Comparison of ENCODE assay signal across 19 mouse cellular contexts in genomic region chr9:101994086-101994485, GRCm38 (mm10).
"Had no signal": no experiment of that assay in that cellular context is flagged by ENCODE, and none has a peak within 500 bp of the region (broad histone marks: within the 10 kb centered on the region; RNA-seq: fewer than 3 reads in every experiment).

No protein-coding gene starts in this region.

- H3K27ac ChIP-seq: kidney, postnatal 0 days; left cerebral cortex, adult 2 months; limb, embryonic 12.5 days; limb, embryonic 15.5 days; midbrain, embryonic 12.5 days; neural tube, embryonic 13.5 days; stomach, embryonic 15.5 days had no signal

- H3K9me3 ChIP-seq: limb, embryonic 12.5 days; limb, embryonic 15.5 days; midbrain, embryonic 12.5 days; neural tube, embryonic 13.5 days; stomach, embryonic 15.5 days had no signal

- H3K27me3 ChIP-seq: limb, embryonic 12.5 days; limb, embryonic 15.5 days; midbrain, embryonic 12.5 days; neural tube, embryonic 13.5 days; stomach, embryonic 15.5 days had no signal

- H3K4me3 ChIP-seq: left cerebral cortex, adult 2 months; limb, embryonic 12.5 days; limb, embryonic 15.5 days; midbrain, embryonic 12.5 days; myocyte; neural tube, embryonic 13.5 days; stomach, embryonic 15.5 days had no signal

- H3K36me3 ChIP-seq: limb, embryonic 12.5 days; limb, embryonic 15.5 days; midbrain, embryonic 12.5 days; stomach, embryonic 15.5 days had no signal

- H3K9ac ChIP-seq: limb, embryonic 12.5 days; limb, embryonic 15.5 days; midbrain, embryonic 12.5 days; neural tube, embryonic 13.5 days; stomach, embryonic 15.5 days had no signal

- DNase-seq: kidney, adult 2 months; kidney, postnatal 25 days; layer of hippocampus, postnatal 36 days; lung, adult 2 months; lung, postnatal 14 days; lung, postnatal 4 days; right cerebral cortex, postnatal 4 days; spleen, adult 18-20 months; thymus, postnatal 25 days had no signal

- H3K4me2 ChIP-seq: limb, embryonic 12.5 days; limb, embryonic 15.5 days; midbrain, embryonic 12.5 days; neural tube, embryonic 13.5 days; stomach, embryonic 15.5 days had no signal

- H3K4me1 ChIP-seq: limb, embryonic 12.5 days; limb, embryonic 15.5 days; stomach, embryonic 15.5 days had no signal

- ATAC-seq: intestine, postnatal 0 days; midbrain, embryonic 16.5 days had no signal
